Mouse (Mus musculus) erythroblast, embryonic 14.5 days (primary cell): ENCODE results near the gene Foxl1.

ENCODE experiments used
- GATA1 ChIP-seq: IDR thresholded peaks from 2 replicates; pipeline ENCODE4 v1.6.1; 2012; ENCODE audit warnings: low read length, inconsistent platforms, mixed read lengths
- TAL1 ChIP-seq: IDR thresholded peaks from 3 replicates; pipeline ENCODE4 v1.6.1; 2012; ENCODE audit warnings: low read length, inconsistent platforms, mixed read lengths

DNA sequence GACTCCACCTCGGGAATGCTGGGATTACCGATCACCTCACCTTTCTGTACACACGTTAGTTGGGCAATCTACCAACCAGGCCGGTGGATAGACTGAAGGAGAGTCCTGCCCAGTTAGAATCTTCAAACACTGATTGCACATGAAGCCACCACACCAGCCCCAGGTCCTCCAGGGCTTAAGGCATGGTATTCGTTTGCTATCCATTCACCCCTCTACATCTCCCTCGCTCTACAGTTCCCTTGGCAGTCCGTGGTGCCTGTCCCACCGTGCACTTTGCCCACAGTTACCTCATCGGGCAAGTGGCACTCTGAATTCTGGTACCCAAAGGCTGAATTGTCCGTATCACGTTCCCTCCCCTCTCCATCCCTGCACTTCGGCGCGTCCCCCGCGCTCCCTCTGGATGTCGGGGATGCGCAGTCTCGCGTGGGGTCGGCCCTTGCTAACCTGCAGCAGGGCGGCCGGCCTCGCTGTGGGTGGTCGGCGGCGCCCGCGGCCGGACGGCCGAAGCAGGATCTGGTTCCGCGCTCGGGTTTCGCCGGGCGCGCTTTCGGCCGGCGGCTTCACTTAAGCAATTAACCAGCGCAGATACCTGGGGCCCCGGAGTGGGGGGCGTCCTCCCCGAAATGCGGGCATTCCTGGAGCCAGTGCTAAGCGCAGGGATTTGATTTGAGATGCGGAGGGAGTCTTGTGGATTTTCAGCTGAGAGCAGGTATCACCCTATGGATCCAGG is 47.2 kb upstream of the Foxl1 start:
- TF ChIP-seq GATA1 (no peak), TAL1 (no peak)
